Mouse (Mus musculus) kidney, embryonic 15.5 days (tissue): ENCODE data around the gene Gm10985. TPM values are rescaled to one million over a fixed set of nuclear protein-coding genes. Genes with fewer than 3 reads are reported as not detected.

Experiments
- ATAC-seq: fragments of 200-750 bp; cut with Nextera tagmentation; replicated peaks from 2 replicates; pipeline ENCODE4 v1.8.0; 2017; ENCODE audit warnings: moderate TSS enrichment; ENCODE audit not compliant: low FRiP score
- H3K27ac ChIP-seq: fragments of 300-500 bp; sonication (generic); 2 replicates; pipeline ENCODE4 v1.5.1; 2015; ENCODE audit warnings: mild to moderate bottlenecking, inconsistent platforms
- H3K27me3 ChIP-seq: fragments of 300-500 bp; sonication (generic); 2 replicates; pipeline ENCODE4 v1.6.1; 2015; ENCODE audit warnings: inconsistent platforms
- H3K36me3 ChIP-seq: fragments of 300-500 bp; sonication (generic); 2 replicates; pipeline ENCODE4 v1.6.1; 2015; ENCODE audit warnings: inconsistent platforms
- H3K4me1 ChIP-seq: fragments of 300-500 bp; sonication (generic); 2 replicates; pipeline ENCODE4 v1.6.1; 2015; ENCODE audit warnings: inconsistent platforms
- H3K4me2 ChIP-seq: fragments of 300-500 bp; sonication (generic); 2 replicates; pipeline ENCODE4 v1.6.1; 2015; ENCODE audit warnings: moderate library complexity, mild to moderate bottlenecking, inconsistent platforms
- H3K4me3 ChIP-seq: fragments of 300-500 bp; sonication (generic); replicated peaks from 2 replicates; pipeline ENCODE4 v1.5.1; 2015; ENCODE audit warnings: mild to moderate bottlenecking, inconsistent platforms
- H3K9ac ChIP-seq: fragments of 300-500 bp; sonication (generic); 2 replicates; pipeline ENCODE4 v1.6.1; 2015; ENCODE audit warnings: mild to moderate bottlenecking, inconsistent platforms
- H3K9me3 ChIP-seq: fragments of 300-500 bp; sonication (generic); replicated peaks from 2 replicates; pipeline ENCODE4 v1.6.1; 2016; ENCODE audit warnings: inconsistent platforms
- WGBS: fragments of 180-500 bp; shearing (Covaris S2); methylation state at CpG from one replicate; pipeline ENCODE4 v1.1.7; 2015; ENCODE audit warnings: mixed read lengths; 5-methylcytosine and 5-hydroxymethylcytosine counted together
- polyA plus RNA-seq: library from polyadenylated mRNA; unstranded; fragments of >200 nt; fragmentation: Nextera tagmentation; extraction: Ambion mirVana; gene quantifications from 2 replicates; pipeline ENCODE4 v1.2.1, GENCODE M21; 2015

Gm10985 gene
- polyA plus RNA-seq, 1 experiment from 2014 or later: not detected

- Histone ChIP-seq H3K4me1 (0 out of 2 replicates have a peak, but pooled peaks cover 3% of the 10 kb centered on the region), H3K4me2 (no peak overlapping the region), H3K36me3 (no peaks in the 10 kb centered on the region), H3K27ac (peak overlapping the region; percentile 59), H3K4me3 (no peak overlapping the region), H3K27me3 (no peaks in the 10 kb centered on the region), H3K9ac (no peak overlapping the region), H3K9me3 (no peaks in the 10 kb centered on the region)
- WGBS: 0% methylated on average over 1 of the region's 1 CpGs
- ATAC-seq: peak; percentile 58
These were observed 24.4 kb downstream of the Gm10985 start for GRCm38 (mm10) chr3:53869263-53869662.

- Histone ChIP-seq H3K9ac (no peak overlapping the region), H3K36me3 (no peaks in the 10 kb centered on the region), H3K4me1 (0 out of 2 replicates have a peak, but pooled peaks cover 3% of the 10 kb centered on the region), H3K4me2 (no peak overlapping the region), H3K4me3 (no peak overlapping the region), H3K27me3 (no peaks in the 10 kb centered on the region), H3K9me3 (no peaks in the 10 kb centered on the region), H3K27ac (no peak overlapping the region)
- no peak for ATAC-seq
- WGBS: 81% methylated on average over 6 of the region's 6 CpGs
These were observed 25.6 kb downstream of the Gm10985 start for GRCm38 (mm10) chr3:53870482-53870881.

- H3K27ac ChIP-seq: no peak overlapping the region
- no peaks in the 10 kb centered on the region for H3K27me3 ChIP-seq
- H3K4me2 ChIP-seq: no peak overlapping the region
- H3K36me3 ChIP-seq: no peaks in the 10 kb centered on the region
- no peak for ATAC-seq
- 0 out of 2 replicates have a peak, but pooled peaks cover 3% of the 10 kb centered on the region for H3K4me1 ChIP-seq
- WGBS: 92% methylated on average over 1 of the region's 1 CpGs
- no peaks in the 10 kb centered on the region for H3K9me3 ChIP-seq
- H3K9ac ChIP-seq: no peak overlapping the region
- H3K4me3 ChIP-seq: no peak overlapping the region
These were observed 26.7 kb downstream of the Gm10985 start for GRCm38 (mm10) chr3:53871596-53871995.

GRCm38 (mm10) chr3:53890619-53891540 lies 46.0 kb downstream of the Gm10985 start:
- 88% methylated on average over 12 of the region's 12 CpGs for WGBS
- H3K9ac ChIP-seq: no peak overlapping the region
- no peak overlapping the region for H3K27ac ChIP-seq
- H3K36me3 ChIP-seq: no peaks in the 10 kb centered on the region
- H3K27me3 ChIP-seq: no peaks in the 10 kb centered on the region
- H3K4me1 ChIP-seq: no peaks in the 10 kb centered on the region
- no peak overlapping the region for H3K4me3 ChIP-seq
- no peak for ATAC-seq
- H3K9me3 ChIP-seq: no peaks in the 10 kb centered on the region
- H3K4me2 ChIP-seq: no peak overlapping the region

Other genes with a start within 250 kb of the Gm10985 start
- gene Frem2, start 187.7 kb upstream of the Gm10985 start, polyA plus RNA-seq: 14.2 and 15.9 TPM in 2 replicates
- 103 and 114 TPM in 2 replicates for gene Ufm1, start 18.7 kb downstream of the Gm10985 start, polyA plus RNA-seq